Mouse (Mus musculus): Measurements from ENCODE around the gene Gm10447.
A peak's percentile ranks its signal among the peaks of the same experiment; 100 is the strongest.
"Not testable (repeated sequence)": the region's sequence is repeated elsewhere in the genome, so short reads cannot be mapped to it uniquely, and the experiment has no call there.

The Gm10447 gene

DNA sequence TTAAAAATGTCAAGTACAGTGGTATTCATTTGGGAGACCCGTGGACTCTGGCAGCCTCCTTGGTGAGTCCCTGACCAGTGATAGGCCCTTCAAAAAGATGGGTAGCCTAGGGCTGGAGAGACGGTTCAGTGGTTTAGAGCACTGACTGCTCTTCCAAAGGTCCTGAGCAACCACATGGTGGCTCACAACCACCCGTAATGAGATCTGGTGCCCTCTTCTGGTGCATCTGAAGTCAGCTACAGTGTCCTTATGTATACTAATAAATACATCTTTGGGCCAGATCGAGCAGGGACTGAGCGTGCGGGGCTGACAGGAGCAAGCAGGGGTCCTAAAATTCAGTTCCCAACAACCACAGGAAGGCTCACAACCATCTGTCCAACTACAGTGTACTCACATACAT lies 13.0 kb downstream of the Gm10447 start:
- no peak for DNase-seq (ENCODE audit: low spot score in 2 of 2)

DNA sequence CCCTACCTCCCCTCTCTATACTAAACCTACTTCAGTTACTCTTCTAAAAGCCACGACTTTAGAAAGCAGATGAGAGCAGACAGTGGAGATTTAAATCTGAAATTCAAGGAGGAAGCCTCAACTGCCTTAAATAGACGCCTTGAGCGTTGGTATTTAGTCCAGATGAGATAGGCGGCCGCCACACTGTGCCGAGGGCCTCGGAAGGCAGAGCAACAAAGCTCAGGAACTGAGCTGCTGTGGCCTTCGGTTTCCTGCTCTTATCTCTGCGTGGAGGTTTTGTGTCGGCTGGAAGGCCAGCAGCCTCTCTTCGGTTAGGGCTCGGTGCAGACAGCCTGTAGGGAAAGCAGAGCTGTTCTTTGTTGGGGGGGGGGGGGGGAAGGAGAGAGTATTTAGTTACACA lies 15.0 kb downstream of the Gm10447 start:
- no peak for DNase-seq (ENCODE audit: low spot score in 2 of 2)

DNA sequence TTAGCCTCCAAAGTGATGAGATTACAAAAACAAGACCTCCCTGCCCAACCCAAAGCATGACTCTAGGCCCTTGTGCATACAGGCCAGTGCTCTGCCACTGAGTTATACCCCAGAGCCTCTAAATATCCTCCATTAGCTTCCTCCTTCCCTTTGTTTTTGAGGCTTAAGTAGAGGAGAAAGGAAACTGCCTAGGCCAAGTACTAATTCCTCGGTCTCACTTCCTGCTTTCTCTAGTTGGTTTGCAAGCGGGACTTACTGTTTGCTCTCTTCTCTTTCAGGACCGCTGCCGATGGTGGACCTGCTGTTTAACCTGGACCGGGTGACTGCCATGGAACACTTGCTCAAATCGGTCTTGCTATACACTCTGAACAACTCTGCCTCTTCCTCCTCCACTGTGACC lies 20.6 kb downstream of the Gm10447 start:
- no peak for DNase-seq (ENCODE audit: low spot score in 2 of 2)

DNA sequence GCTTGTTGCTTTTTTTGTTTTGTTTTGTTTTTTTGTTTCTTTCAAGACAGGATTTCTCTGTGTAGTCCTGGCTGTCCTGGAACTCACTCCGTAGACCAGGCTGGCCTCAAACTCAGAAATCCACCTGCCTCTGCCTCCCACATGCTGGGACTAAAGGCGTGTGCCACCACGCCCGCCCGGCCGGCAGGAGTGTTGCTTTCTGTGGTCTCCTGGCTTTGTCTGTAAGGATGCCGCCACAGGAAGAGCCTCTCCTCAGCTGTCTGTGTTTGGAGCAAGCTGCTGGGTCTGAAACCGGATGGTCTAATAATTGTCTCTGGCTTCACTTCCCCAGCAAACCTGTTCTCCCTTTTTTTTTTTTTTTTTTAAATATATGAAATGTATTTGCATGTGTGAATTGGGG lies 21.4 kb downstream of the Gm10447 start:
- DNase-seq (ENCODE audit: low spot score in 2 of 2), result no peak

DNA sequence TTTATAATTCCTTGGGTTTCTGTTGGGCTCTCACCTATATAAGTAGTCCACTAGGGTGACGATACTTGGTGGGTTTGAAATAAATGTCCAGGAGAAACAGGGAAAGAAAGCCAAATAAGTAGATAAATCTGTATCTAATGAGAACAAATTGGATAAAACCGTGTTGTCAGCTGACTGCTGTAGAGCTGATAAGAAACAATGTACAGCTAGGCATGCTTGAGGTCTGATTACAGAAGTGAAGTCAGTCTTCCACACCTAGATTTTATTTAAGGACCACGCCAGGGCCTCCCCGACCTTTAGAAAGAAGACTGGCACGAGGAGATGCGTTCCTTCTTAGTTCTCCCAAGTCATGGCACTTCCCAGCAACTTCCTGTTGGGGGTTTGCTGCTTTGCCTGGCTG lies 23.9 kb downstream of the Gm10447 start:
- DNase-seq (ENCODE audit: low spot score in 2 of 2), result no peak

DNA sequence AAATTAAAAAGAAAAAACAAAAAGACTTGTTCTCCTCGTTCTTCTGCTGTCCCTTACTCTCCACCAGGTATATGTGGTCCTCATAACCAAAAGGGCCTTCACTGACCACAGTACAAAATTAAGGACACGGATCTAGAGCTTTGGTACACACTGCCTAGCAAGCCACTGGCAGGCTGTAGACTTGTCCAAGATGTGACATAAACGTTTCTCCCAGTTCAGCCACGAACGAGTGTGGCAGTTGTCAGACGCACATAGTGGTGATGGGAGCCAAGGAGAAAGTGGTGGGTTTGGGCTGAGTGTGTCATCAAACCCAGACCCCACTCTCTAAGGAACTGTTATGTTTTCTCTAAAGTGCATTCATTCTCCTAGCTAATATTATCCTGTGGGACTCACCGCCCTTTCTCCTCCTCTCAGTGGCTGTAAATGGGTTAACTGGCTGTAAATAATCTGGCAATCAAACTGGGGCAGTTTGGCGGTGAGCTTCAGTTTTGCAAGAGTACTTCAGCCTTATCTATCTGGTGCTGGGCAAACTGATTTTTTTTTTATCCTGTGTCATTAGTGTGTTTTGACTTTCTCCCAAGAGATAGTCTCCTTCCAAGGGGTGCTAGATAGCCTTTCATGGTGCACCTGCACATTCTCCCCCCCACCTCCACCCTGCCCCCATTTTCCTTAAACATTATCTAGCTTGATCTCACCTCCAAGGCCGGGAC lies 25.4 kb downstream of the Gm10447 start:
- DNase-seq (ENCODE audit: low spot score in 2 of 2), result no peak

DNA sequence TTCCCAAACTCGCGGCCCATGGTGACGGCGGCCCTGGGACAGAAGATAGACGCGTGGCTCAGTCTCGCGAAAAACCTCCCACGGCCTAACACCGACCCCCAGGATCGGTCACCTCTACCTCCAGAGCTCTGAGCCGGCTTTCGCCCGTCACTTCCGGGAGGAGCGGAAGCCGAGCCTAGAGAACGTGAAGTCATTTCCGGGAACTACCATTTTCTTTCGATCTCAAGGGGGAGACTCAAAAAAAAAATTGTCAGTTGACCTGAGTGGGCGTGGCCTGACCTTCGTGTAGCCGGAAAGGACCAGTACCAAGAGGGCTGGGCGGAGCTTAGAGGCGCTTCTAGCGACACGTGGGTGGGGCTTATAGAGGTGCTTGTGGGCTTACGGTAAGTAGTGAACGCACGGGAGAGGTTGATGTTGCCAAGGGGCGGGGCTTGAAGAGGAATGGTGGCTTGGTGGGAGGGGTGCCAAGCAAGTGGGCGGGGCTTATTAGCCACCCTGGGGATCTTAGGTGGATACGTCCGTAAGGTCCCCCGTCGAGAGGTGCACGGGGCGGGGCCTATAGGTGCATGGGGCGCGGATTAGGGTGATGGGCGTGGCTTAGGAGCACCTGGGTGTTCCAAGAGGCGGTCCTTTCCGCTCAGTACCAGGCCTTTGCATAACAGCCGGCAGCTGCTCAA lies 26.1 kb downstream of the Gm10447 start, which contains the start of the genes Uqcrq and Gdf9:
Uqcrq (minus strand) TSS at position 162 of the 677 bp plus-strand sequence.
Gdf9 (plus strand) TSS at position 354 of the 677 bp plus-strand sequence.
- DNase-seq (ENCODE audit: low spot score in 2 of 2), result peak; percentile 96 to 97

DNA sequence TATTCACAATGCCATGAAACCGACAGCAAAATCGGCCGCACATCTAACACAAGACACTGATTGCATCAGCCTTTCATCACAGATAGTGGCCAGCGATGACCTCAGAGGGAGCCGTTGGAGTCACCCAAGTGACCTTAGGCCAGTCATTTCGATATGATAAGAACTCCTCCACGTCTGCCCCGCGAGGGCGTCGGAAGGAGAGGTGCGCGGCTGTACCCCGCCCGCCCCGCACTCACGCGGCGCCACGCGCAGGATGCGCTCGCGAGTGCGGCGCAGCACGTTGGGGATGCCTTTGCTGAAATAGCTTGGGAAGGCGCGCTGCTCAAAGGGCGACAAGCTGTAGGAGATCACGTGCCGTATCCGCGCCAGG lies 26.6 kb downstream of the Gm10447 start:
- DNase-seq (ENCODE audit: low spot score in 2 of 2), result no peak

DNA sequence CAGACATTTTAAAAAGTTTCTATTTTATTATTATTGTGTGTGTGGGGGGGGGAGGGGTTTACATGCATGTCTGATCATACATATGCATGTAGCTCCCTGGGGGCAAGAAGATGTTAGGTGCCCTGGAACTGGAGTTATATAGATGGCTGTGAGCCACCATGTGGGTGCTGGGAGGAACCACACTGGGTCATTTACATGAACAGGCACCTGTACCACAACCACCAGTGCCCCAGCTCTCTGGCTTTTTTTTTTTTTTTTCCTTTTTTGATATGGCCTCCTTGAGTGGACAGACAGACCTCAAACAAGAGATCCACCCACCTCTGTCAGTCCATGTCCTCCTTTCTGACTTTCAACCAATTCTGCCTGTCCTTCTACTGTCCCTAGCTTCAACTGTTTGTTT lies 27.7 kb downstream of the Gm10447 start:
- DNase-seq (ENCODE audit: low spot score in 2 of 2), result no peak

DNA sequence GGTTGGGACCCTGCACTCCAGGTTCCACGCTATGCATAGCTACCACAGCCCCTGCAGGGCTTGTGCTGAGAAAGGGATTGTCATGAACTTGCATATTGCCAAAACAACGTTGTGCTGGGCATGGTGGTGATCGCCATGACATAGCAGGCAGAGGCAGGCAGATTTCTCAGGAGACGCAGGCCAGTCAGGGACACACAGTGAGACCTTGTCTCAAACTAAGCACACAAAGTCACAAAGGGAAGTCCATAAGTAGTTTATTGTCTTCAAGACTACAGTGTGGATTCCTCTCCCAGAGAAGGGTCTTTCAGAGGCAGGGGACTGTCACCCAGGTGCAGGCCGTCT lies 28.2 kb downstream of the Gm10447 start:
- no peak for DNase-seq (ENCODE audit: low spot score in 2 of 2)

DNA sequence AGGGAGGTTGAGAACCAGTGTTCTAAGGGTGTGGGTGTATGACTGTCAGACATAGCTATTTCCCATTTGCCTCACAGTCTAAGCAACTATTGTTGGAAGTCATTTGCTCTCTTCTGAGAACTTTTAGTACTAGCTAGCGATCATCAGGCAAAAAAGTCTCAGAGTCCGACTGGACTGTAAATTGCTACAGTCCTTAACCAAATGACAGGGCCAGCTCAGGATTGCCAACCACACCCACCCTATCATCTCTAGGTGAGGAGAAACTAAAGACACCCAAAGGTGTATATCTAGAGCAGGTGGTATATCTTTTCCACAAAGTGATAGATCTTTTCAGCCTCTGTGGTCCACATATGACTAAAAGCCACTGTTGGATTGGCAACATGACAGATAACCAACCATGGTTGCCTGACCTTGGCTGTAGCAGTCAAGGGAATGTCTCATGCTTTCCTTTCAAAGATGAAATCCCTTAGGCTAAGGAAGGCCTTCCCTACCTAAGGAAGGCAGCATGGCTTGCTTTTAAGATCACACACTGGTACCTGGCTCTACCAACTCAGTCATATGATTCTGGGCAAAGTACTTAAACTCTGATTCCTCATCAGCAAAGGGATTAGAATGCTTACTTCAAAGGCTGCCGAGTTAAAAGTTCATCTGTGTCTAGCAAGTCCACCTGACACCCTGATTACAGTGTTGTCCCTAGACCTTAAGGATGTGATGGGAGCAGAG lies 28.8 kb downstream of the Gm10447 start:
- no peak for DNase-seq (ENCODE audit: low spot score in 2 of 2)

DNA sequence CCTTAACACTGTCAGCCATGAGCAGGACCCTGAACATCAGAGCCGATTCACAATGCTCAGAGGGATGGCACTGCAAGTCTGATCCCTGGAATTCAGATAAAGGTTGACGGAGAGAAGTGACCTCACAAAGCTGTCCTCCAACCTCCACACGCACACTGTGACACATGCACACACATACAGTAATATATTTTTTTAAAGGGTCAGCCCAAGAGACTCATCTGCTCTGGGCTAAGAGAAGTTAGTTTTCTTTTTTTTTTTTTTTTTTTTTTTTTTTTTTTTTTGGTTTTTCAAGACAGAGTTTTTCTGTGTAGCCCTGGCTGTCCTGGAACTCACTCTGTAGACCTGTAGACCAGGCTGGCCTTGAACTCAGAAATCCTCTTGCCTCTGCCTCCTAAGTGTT lies 30.0 kb downstream of the Gm10447 start:
- DNase-seq (ENCODE audit: low spot score in 2 of 2), result not testable (repeated sequence)

DNA sequence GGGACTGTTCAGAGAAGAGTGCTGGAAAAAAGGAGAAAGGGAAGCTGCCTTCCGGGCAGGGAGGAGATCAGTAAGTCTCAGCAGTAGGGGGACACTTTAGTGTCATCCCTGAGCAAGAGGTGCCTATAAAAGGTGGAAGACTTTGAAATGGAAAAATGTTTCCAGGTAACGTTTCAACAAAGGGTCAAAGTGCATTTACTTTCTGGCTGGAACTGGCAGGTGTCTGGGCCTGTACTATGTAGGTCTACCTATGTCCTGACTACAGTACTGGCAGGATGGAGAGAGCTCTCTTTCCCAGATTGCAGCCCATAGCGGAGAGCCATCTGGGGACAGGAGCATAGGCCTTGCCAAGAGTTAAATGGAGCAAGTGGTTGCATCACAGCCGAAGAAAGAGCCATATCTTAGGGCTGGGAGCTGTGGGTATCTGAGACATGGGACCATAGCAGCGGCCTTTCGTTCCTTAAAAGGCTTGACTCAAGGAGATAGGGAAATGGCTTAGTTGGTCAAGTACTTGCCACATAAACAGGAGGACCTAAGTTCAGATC lies 31.1 kb downstream of the Gm10447 start:
- no peak for DNase-seq (ENCODE audit: low spot score in 2 of 2)

DNA sequence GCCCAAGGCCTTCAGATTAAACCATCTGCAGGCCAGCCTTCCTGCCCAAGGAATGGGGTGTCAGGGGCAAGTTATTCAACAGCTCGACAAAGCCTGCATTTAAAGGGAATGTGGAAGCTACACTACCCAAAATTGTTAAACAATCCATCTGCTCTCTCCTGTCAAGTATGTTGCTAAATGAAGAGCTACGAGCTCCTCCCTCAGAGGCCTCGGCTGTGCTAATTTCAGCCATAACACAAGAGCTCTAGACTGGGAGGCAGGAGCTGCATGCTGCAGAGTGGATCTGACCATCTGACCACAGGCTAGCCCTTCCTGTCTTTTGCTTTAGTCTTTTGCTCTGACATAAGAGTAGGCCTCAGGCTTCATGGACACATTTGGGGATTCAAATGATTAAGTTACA lies 31.7 kb downstream of the Gm10447 start:
- DNase-seq (ENCODE audit: low spot score in 2 of 2), result no peak

DNA sequence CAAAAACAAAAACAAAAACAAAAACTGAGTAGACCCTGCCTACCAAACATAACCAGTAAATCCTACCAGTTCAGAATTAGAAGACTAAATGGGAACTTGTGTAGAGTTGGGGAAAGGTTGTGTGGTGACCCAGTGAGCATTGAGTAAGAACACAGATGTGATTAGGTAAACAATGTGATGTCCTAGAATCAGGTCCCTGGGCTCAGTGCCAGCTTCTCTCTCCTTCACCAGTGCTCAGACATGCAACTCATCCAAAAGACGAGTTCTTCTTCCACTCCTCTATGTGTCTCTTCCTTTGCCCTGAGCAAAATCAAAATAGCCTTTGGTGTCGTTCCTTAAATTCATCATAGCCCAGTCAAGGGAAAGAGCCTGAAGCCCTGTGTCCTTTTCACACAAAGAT lies 32.1 kb downstream of the Gm10447 start:
- no peak for DNase-seq (ENCODE audit: low spot score in 2 of 2)

DNA sequence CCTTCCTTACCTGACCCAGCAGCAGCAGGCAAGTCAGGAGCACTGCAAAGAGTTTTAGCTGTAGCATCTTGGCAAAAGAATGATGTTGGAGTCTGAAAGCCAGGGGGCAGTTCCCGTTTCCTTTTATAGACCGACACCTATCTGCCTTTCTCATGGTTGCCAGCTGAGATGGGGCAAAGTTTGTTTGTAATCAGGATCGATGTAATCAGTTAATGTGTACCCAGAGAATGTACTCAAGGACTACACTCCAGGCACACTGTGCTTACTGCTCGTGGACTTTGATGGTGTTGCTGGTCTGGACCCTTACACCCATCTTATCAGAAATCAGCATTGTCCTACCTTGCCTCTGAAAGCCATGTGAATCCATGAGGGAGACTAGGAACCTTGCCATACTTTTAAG lies 33.9 kb downstream of the Gm10447 start, which contains the start of gene Leap2:
Leap2 (minus strand) TSS at position 135 of the 400 bp plus-strand sequence.
- no peak for DNase-seq (ENCODE audit: low spot score in 2 of 2)

DNA sequence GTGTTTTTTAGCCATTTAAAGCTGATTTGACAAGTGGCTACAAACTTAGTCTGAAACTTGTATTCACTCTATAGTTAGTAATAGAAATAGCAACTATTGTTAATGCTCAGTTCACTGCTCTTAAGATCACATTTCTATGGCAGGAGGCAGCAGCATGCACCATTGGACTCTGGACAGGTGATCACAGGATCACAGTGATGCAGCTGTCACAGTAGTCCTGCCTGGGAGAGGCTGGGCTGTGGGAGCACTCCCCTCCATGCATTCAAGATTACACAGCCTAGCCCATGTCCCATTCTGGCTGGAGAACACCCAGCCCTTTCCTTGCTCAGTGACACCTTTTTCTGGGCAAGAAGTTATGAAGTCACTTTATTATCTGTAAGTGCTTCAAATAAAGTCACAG lies 38.9 kb downstream of the Gm10447 start:
- no peak for DNase-seq (ENCODE audit: low spot score in 2 of 2)

DNA sequence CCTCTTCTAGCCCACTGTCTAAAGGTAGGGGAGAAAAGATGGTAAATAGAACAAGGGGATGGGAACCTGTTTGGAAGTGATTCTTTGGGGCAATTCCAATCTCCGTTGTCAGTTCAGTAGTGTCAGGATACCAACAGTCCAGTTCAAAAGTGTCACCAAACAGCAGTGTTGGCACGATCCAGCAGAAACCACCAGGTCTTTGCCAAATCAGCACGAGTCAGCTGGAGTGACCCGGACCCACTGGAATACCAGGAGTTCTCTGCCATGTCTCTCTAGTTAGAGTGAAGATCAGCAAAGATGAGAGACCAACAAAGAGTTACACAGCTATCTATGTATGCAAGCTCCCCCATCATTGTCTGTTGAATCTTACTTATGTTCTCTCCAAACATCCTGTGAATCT lies 43.0 kb downstream of the Gm10447 start:
- no peak for DNase-seq (ENCODE audit: low spot score in 2 of 2)

DNA sequence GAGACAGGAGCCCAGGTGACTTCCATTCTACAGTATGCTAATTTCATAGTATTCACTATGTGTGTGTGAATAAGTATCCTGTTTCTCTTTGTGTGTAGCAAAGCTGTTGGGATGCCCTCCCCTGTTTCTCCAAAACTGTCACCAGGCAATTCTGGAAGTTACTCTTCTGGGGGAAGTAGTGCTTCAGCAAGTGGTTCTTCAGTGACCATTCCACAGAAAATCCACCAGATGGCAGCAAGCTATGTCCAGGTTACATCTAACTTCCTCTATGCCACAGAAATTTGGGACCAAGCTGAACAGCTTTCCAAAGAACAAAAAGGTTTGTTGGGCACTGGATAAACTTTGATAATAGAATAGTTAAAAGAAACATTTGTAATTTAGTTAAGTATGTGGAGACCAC lies 45.2 kb downstream of the Gm10447 start:
- no peak for DNase-seq (ENCODE audit: low spot score in 2 of 2)

Measured in urinary bladder, postnatal 4 days (tissue).